Comparison of ENCODE assay signal across 7 mouse cellular contexts in the genomic region with DNA sequence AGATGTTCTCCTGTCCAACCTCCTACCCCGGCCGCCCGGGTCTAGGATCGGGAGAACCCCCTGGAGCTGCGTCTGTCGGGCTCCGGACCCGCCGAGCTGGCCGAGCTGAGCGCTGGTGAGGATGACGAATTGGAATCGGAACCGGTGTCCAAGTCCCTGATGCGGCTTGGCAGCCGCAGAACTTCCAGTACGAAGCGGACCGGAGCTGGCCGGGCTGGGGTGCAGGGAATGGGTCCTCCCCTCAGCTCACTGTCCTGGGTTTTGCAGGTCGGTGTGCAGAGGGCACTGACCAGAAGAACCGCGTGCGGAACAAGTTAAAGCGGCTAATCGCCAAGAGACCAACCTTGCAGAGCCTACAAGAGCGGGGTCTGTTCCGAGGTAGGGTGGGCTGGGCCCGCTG. TPM values are rescaled to one million over a fixed set of nuclear protein-coding genes. Genes with fewer than 3 reads are reported as not detected.
DNase-seq lines count a peak whose midpoint lies in the region; ATAC-seq and TF ChIP-seq lines count a peak whose summit lies in the region.

No protein-coding gene starts in this region.

- H3K4me3 ChIP-seq in forebrain, postnatal 0 days (ENCODE audit: low read depth, low read length): peak overlapping the region; percentile 29
- peak overlapping the region; percentile 62 for H3K4me3 ChIP-seq in intestine, embryonic 16.5 days (ENCODE audit: low read length)
- peak overlapping the region; percentile 32 for H3K4me3 ChIP-seq in midbrain, embryonic 16.5 days (ENCODE audit: low read depth, low read length)

- H3K4me2 ChIP-seq in forebrain, postnatal 0 days (ENCODE audit: low read depth): peak overlapping the region; percentile 51
- H3K4me2 ChIP-seq in intestine, embryonic 16.5 days (ENCODE audit: low read depth, low read length): peak overlapping the region; percentile 96
- peak overlapping the region; percentile 62 for H3K4me2 ChIP-seq in midbrain, embryonic 16.5 days (ENCODE audit: low read length)

- no peaks in the 10 kb centered on the region for H3K9me3 ChIP-seq in forebrain, postnatal 0 days (ENCODE audit: low read length)
- H3K9me3 ChIP-seq in intestine, embryonic 16.5 days (ENCODE audit: control insufficient read depth, low read length): no peaks in the 10 kb centered on the region
- H3K9me3 ChIP-seq in midbrain, embryonic 16.5 days (replicated peaks; ENCODE audit: control insufficient read depth, low read length, poor library complexity, severe bottlenecking): no peaks in the 10 kb centered on the region

- H3K4me1 ChIP-seq in forebrain, postnatal 0 days (ENCODE audit: insufficient read depth): no peaks in the 10 kb centered on the region; the same call in 1 of the 2 replicates
- peaks cover 19% of the 10 kb centered on the region for H3K4me1 ChIP-seq in intestine, embryonic 16.5 days (ENCODE audit: control insufficient read depth, insufficient read depth, low read length)
- peaks cover 7% of the 10 kb centered on the region for H3K4me1 ChIP-seq in midbrain, embryonic 16.5 days (ENCODE audit: control insufficient read depth, insufficient read depth, low read length)

- 7% methylated on average over 29 of the region's 29 CpGs for WGBS in forebrain, postnatal 0 days
- WGBS in intestine, embryonic 16.5 days: 10% methylated on average over 29 of the region's 29 CpGs
- WGBS in midbrain, embryonic 16.5 days: 6% methylated on average over 29 of the region's 29 CpGs

- peaks cover 36% of the 10 kb centered on the region for H3K27me3 ChIP-seq in forebrain, postnatal 0 days (ENCODE audit: insufficient read depth, low read length)
- peaks cover 17% of the 10 kb centered on the region for H3K27me3 ChIP-seq in intestine, embryonic 16.5 days (replicated peaks; ENCODE audit: control insufficient read depth, insufficient read depth, low read length)
- H3K27me3 ChIP-seq in midbrain, embryonic 16.5 days (ENCODE audit: control insufficient read depth, insufficient read depth, low read depth, low read length): peaks cover 61% of the 10 kb centered on the region

- DNase-seq in urinary bladder, postnatal 14 days (ENCODE audit: low spot score): peak; percentile 40
- no peak for DNase-seq in urinary bladder, postnatal 10 days (ENCODE audit: low spot score)
- DNase-seq in forebrain, postnatal 0 days: no peak
- DNase-seq in adipocyte (ENCODE audit: low spot score): no peak
- no peak for DNase-seq in cerebellum, adult 9-11 months

- no peak overlapping the region for H3K9ac ChIP-seq in forebrain, postnatal 0 days
- peak overlapping the region; percentile 72 for H3K9ac ChIP-seq in intestine, embryonic 16.5 days (ENCODE audit: low read depth, low read length)
- H3K9ac ChIP-seq in midbrain, embryonic 16.5 days (ENCODE audit: low read depth, low read length): 0 out of 2 replicates have a peak overlapping the region, but pooled peaks have one; percentile 0

- H3K27ac ChIP-seq in forebrain, postnatal 0 days (ENCODE audit: low read depth, low read length): no peak overlapping the region
- no peak overlapping the region for H3K27ac ChIP-seq in intestine, embryonic 16.5 days (ENCODE audit: low read length)
- no peak overlapping the region for H3K27ac ChIP-seq in midbrain, embryonic 16.5 days (ENCODE audit: low read length)

- no peak for ATAC-seq in forebrain, postnatal 0 days
- no peak for ATAC-seq in intestine, embryonic 16.5 days
- ATAC-seq in midbrain, embryonic 16.5 days: no peak

- no peak for TF ChIP-seq CTCF in forebrain, postnatal 0 days (IDR thresholded peaks at IDR 0.05; ENCODE audit: low read depth)

- no peaks in the 10 kb centered on the region for H3K36me3 ChIP-seq in forebrain, postnatal 0 days (ENCODE audit: insufficient read depth)
- H3K36me3 ChIP-seq in intestine, embryonic 16.5 days (ENCODE audit: control insufficient read depth, insufficient read depth, low read length): no peaks in the 10 kb centered on the region
- no peaks in the 10 kb centered on the region for H3K36me3 ChIP-seq in midbrain, embryonic 16.5 days (ENCODE audit: control insufficient read depth, insufficient read depth, low read length)

RNA-seq across cellular contexts. Expression of a gene that starts 5.1 kb away (rescaled TPM):
- total RNA-seq in forebrain, postnatal 0 days (2014; rRNA removed): 0.52 and 0.69 TPM in 2 replicates
- 0.81 and 0.99 TPM in 2 replicates for polyA plus RNA-seq in forebrain, postnatal 0 days (2015; fragmentation: Nextera tagmentation; extraction: Ambion mirVana)
- polyA plus RNA-seq in intestine, embryonic 16.5 days (2015; fragmentation: Nextera tagmentation; extraction: Ambion mirVana): 7.9 and 9.0 TPM in 2 replicates
- 0.46 and 0.75 TPM in 2 replicates for polyA plus RNA-seq in midbrain, embryonic 16.5 days (2015; fragmentation: Nextera tagmentation; extraction: Ambion mirVana)

RNA-seq across cellular contexts. Expression of a gene that starts 14.9 kb away (rescaled TPM):
- total RNA-seq in forebrain, postnatal 0 days (2014; rRNA removed): 2.5 and 5.1 TPM in 2 replicates
- 0.89 and 1.2 TPM in 2 replicates for polyA plus RNA-seq in forebrain, postnatal 0 days (2015; fragmentation: Nextera tagmentation; extraction: Ambion mirVana)
- 6.6 and 7.6 TPM in 2 replicates for polyA plus RNA-seq in intestine, embryonic 16.5 days (2015; fragmentation: Nextera tagmentation; extraction: Ambion mirVana)
- polyA plus RNA-seq in midbrain, embryonic 16.5 days (2015; fragmentation: Nextera tagmentation; extraction: Ambion mirVana): 0.92 and 1.3 TPM in 2 replicates

RNA-seq across cellular contexts. Expression of a gene that starts 15.2 kb away (rescaled TPM):
- 86.4 and 94.4 TPM in 2 replicates for total RNA-seq in forebrain, postnatal 0 days (2014; rRNA removed)
- 95.9 and 98.6 TPM in 2 replicates for polyA plus RNA-seq in forebrain, postnatal 0 days (2015; fragmentation: Nextera tagmentation; extraction: Ambion mirVana)
- 96.8 and 108 TPM in 2 replicates for polyA plus RNA-seq in intestine, embryonic 16.5 days (2015; fragmentation: Nextera tagmentation; extraction: Ambion mirVana)
- polyA plus RNA-seq in midbrain, embryonic 16.5 days (2015; fragmentation: Nextera tagmentation; extraction: Ambion mirVana): 123 and 128 TPM in 2 replicates

RNA-seq across cellular contexts. Expression of a gene that starts 27.4 kb away (rescaled TPM):
- under 0.01 TPM in 1 of 2 replicates, not detected in the other for total RNA-seq in forebrain, postnatal 0 days (2014; rRNA removed)
- polyA plus RNA-seq in forebrain, postnatal 0 days (2015; fragmentation: Nextera tagmentation; extraction: Ambion mirVana): not detected in 2 replicates
- not detected in 2 replicates for polyA plus RNA-seq in intestine, embryonic 16.5 days (2015; fragmentation: Nextera tagmentation; extraction: Ambion mirVana)
- polyA plus RNA-seq in midbrain, embryonic 16.5 days (2015; fragmentation: Nextera tagmentation; extraction: Ambion mirVana): 0.04 TPM in 2 replicates

RNA-seq across cellular contexts. Expression of a gene that starts 38.0 kb away (rescaled TPM):
- 5.9 and 9.4 TPM in 2 replicates for total RNA-seq in forebrain, postnatal 0 days (2014; rRNA removed)
- polyA plus RNA-seq in forebrain, postnatal 0 days (2015; fragmentation: Nextera tagmentation; extraction: Ambion mirVana): 4.1 and 4.8 TPM in 2 replicates
- polyA plus RNA-seq in intestine, embryonic 16.5 days (2015; fragmentation: Nextera tagmentation; extraction: Ambion mirVana): 9.9 and 11.1 TPM in 2 replicates
- 12.6 and 15.3 TPM in 2 replicates for polyA plus RNA-seq in midbrain, embryonic 16.5 days (2015; fragmentation: Nextera tagmentation; extraction: Ambion mirVana)
